Mouse (Mus musculus): ENCODE results near the gene Ppp1ca. TPM values are rescaled to one million over a fixed set of nuclear protein-coding genes. Genes with fewer than 3 reads are reported as not detected.

The Ppp1ca gene
- polyA plus RNA-seq, 1 experiment: 295 TPM

- Histone ChIP-seq H3K36me3 (ENCODE audit: control insufficient read depth, insufficient read depth, low read length, poor library complexity, severe bottlenecking) (no peaks in the 10 kb centered on the region), H3K4me1 (ENCODE audit: control insufficient read depth, insufficient read depth, low read length) (no peaks in the 10 kb centered on the region), H3K9me3 (replicated peaks; ENCODE audit: control insufficient read depth, insufficient read depth, low read length, poor library complexity, severe bottlenecking) (no peaks in the 10 kb centered on the region), H3K9ac (ENCODE audit: low read depth, poor library complexity, severe bottlenecking) (no peak overlapping the region), H3K4me3 (ENCODE audit: low read depth, low read length) (no peak overlapping the region), H3K27ac (ENCODE audit: insufficient read depth, low read length) (no peak overlapping the region), H3K27me3 (ENCODE audit: control insufficient read depth, insufficient read depth, low read length, poor library complexity, severe bottlenecking) (no peaks in the 10 kb centered on the region)
- TF ChIP-seq POLR2A (IDR thresholded peaks at IDR 0.05; ENCODE audit: insufficient read depth, low read length): no peak
Measured at GRCm38 (mm10) chr19:4159049-4159448, 32.8 kb upstream of the Ppp1ca start.

DNA sequence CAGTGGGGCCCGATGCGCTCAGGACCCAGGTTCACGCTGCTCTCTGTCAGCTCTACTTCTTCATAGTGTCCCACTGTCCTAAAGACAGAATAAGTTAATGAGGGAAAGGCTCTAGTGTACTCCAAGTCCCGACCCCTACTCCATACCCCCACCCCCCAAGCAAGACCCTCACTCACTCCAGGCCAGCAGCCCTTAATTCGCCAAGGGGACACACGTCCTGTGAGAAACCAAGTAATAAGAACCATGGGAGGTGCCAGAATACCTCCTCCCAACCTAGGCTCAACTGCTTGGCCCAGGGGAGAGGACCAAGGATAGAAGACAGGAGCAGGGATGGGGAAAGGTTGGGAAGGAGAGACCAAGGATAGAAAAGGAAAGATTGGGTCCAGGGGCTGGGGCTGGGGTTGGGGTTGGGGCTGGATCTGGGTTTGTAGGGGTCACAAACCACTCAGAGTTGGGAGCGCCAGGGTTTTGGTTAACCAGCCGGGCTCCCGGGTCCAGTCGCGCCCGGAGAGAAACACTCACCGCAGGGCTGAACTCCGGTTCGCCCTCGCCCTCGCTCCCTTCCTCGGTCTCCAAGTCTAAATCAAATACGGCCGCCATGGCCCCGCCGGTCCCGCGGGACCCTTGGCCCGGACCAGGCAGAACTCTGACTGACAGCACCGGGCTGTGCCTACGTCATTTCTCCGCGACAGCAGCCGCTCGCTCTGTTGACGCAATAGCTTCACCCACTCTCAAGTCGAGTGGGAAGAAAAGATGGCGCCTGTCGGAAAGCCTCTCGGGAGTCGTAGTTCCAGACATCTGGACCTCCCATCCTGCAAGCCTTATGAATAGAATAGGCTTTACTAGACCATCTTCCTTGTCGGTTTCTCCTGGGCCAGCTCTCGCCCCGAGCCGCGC lies 29.0 kb upstream of the Ppp1ca start, which contains the start of gene Rps6kb2:
Rps6kb2 (minus strand) TSS at position 709 of the 897 bp plus-strand sequence.
- Histone ChIP-seq H3K9me3 (replicated peaks; ENCODE audit: control insufficient read depth, insufficient read depth, low read length, poor library complexity, severe bottlenecking) (no peaks in the 10 kb centered on the region), H3K9ac (ENCODE audit: low read depth, poor library complexity, severe bottlenecking) (peak within 1 kb of the TSS; percentile 79), H3K4me3 (ENCODE audit: low read depth, low read length) (peak within 1 kb of the TSS; percentile 81), H3K4me1 (ENCODE audit: control insufficient read depth, insufficient read depth, low read length) (no peaks in the 10 kb centered on the region), H3K27ac (ENCODE audit: insufficient read depth, low read length) (no peak within 1 kb of the TSS), H3K36me3 (ENCODE audit: control insufficient read depth, insufficient read depth, low read length, poor library complexity, severe bottlenecking) (no peaks in the 10 kb centered on the region), H3K27me3 (ENCODE audit: control insufficient read depth, insufficient read depth, low read length, poor library complexity, severe bottlenecking) (no peaks in the 10 kb centered on the region)
- TF ChIP-seq EP300 (IDR thresholded peaks at IDR 0.05; ENCODE audit: insufficient read depth, low read depth, low read length): no peak

GRCm38 (mm10) chr19:4163543-4163887 lies 28.4 kb upstream of the Ppp1ca start:
- TF ChIP-seq EP300 (IDR thresholded peaks at IDR 0.05; ENCODE audit: insufficient read depth, low read depth, low read length): no peak
- no peak for TF ChIP-seq POLR2A (IDR thresholded peaks at IDR 0.05; ENCODE audit: insufficient read depth, low read length)
- no peak for TF ChIP-seq CTCF (IDR thresholded peaks at IDR 0.05; ENCODE audit: low read depth, low read length)
- H3K9me3 ChIP-seq (replicated peaks; ENCODE audit: control insufficient read depth, insufficient read depth, low read length, poor library complexity, severe bottlenecking): no peaks in the 10 kb centered on the region
- H3K9ac ChIP-seq (ENCODE audit: low read depth, poor library complexity, severe bottlenecking): no peak overlapping the region; the same call in 1 of the 2 replicates
- no peaks in the 10 kb centered on the region for H3K36me3 ChIP-seq (ENCODE audit: control insufficient read depth, insufficient read depth, low read length, poor library complexity, severe bottlenecking)
- H3K27me3 ChIP-seq (ENCODE audit: control insufficient read depth, insufficient read depth, low read length, poor library complexity, severe bottlenecking): no peaks in the 10 kb centered on the region
- H3K4me3 ChIP-seq (ENCODE audit: low read depth, low read length): peak overlapping the region; percentile 63
- no peaks in the 10 kb centered on the region for H3K4me1 ChIP-seq (ENCODE audit: control insufficient read depth, insufficient read depth, low read length)
- H3K27ac ChIP-seq (ENCODE audit: insufficient read depth, low read length): no peak overlapping the region

GRCm38 (mm10) chr19:4164100-4164499 lies 27.8 kb upstream of the Ppp1ca start:
- no peaks in the 10 kb centered on the region for H3K36me3 ChIP-seq (ENCODE audit: control insufficient read depth, insufficient read depth, low read length, poor library complexity, severe bottlenecking)
- no peak overlapping the region for H3K9ac ChIP-seq (ENCODE audit: low read depth, poor library complexity, severe bottlenecking)
- H3K27ac ChIP-seq (ENCODE audit: insufficient read depth, low read length): no peak overlapping the region
- no peaks in the 10 kb centered on the region for H3K27me3 ChIP-seq (ENCODE audit: control insufficient read depth, insufficient read depth, low read length, poor library complexity, severe bottlenecking)
- H3K4me1 ChIP-seq (ENCODE audit: control insufficient read depth, insufficient read depth, low read length): no peaks in the 10 kb centered on the region
- H3K4me3 ChIP-seq (ENCODE audit: low read depth, low read length): no peak overlapping the region
- TF ChIP-seq EP300 (IDR thresholded peaks at IDR 0.05; ENCODE audit: insufficient read depth, low read depth, low read length) (no peak), CTCF (IDR thresholded peaks at IDR 0.05; ENCODE audit: low read depth, low read length) (no peak)
- H3K9me3 ChIP-seq (replicated peaks; ENCODE audit: control insufficient read depth, insufficient read depth, low read length, poor library complexity, severe bottlenecking): no peaks in the 10 kb centered on the region

GRCm38 (mm10) chr19:4164721-4165120 lies 27.1 kb upstream of the Ppp1ca start:
- no peaks in the 10 kb centered on the region for H3K4me1 ChIP-seq (ENCODE audit: control insufficient read depth, insufficient read depth, low read length)
- H3K27ac ChIP-seq (ENCODE audit: insufficient read depth, low read length): no peak overlapping the region
- no peaks in the 10 kb centered on the region for H3K9me3 ChIP-seq (replicated peaks; ENCODE audit: control insufficient read depth, insufficient read depth, low read length, poor library complexity, severe bottlenecking)
- no peaks in the 10 kb centered on the region for H3K36me3 ChIP-seq (ENCODE audit: control insufficient read depth, insufficient read depth, low read length, poor library complexity, severe bottlenecking)
- H3K27me3 ChIP-seq (ENCODE audit: control insufficient read depth, insufficient read depth, low read length, poor library complexity, severe bottlenecking): no peaks in the 10 kb centered on the region
- no peak overlapping the region for H3K9ac ChIP-seq (ENCODE audit: low read depth, poor library complexity, severe bottlenecking)
- no peak overlapping the region for H3K4me3 ChIP-seq (ENCODE audit: low read depth, low read length)
- no peak for TF ChIP-seq EP300 (IDR thresholded peaks at IDR 0.05; ENCODE audit: insufficient read depth, low read depth, low read length)
- TF ChIP-seq POLR2A (IDR thresholded peaks at IDR 0.05; ENCODE audit: insufficient read depth, low read length): no peak
- TF ChIP-seq CTCF (IDR thresholded peaks at IDR 0.05; ENCODE audit: low read depth, low read length): no peak

GRCm38 (mm10) chr19:4166678-4167476 lies 25.0 kb upstream of the Ppp1ca start:
- no peak for TF ChIP-seq EP300 (IDR thresholded peaks at IDR 0.05; ENCODE audit: insufficient read depth, low read depth, low read length)
- TF ChIP-seq CTCF (IDR thresholded peaks at IDR 0.05; ENCODE audit: low read depth, low read length): no peak
- no peak for TF ChIP-seq POLR2A (IDR thresholded peaks at IDR 0.05; ENCODE audit: insufficient read depth, low read length)
- Histone ChIP-seq H3K4me1 (ENCODE audit: control insufficient read depth, insufficient read depth, low read length) (no peaks in the 10 kb centered on the region), H3K36me3 (ENCODE audit: control insufficient read depth, insufficient read depth, low read length, poor library complexity, severe bottlenecking) (no peaks in the 10 kb centered on the region), H3K27ac (ENCODE audit: insufficient read depth, low read length) (no peak overlapping the region), H3K4me3 (ENCODE audit: low read depth, low read length) (no peak overlapping the region), H3K27me3 (ENCODE audit: control insufficient read depth, insufficient read depth, low read length, poor library complexity, severe bottlenecking) (no peaks in the 10 kb centered on the region), H3K9me3 (replicated peaks; ENCODE audit: control insufficient read depth, insufficient read depth, low read length, poor library complexity, severe bottlenecking) (no peaks in the 10 kb centered on the region), H3K9ac (ENCODE audit: low read depth, poor library complexity, severe bottlenecking) (no peak overlapping the region)
